Mouse (Mus musculus): ENCODE results near the gene Scube2.

GRCm38 (mm10) chr7:109800626-109801025 is 64.9 kb downstream of the Scube2 start:
- TF ChIP-seq CTCF (IDR thresholded peaks at IDR 0.05; ENCODE audit: insufficient read depth, low read depth, low read length) = no peak
- TF ChIP-seq POLR2A (IDR thresholded peaks at IDR 0.05; ENCODE audit: insufficient read depth, low read depth, low read length) = no peak

Measured in olfactory bulb, adult 2 months (tissue).